In the genomic region with DNA sequence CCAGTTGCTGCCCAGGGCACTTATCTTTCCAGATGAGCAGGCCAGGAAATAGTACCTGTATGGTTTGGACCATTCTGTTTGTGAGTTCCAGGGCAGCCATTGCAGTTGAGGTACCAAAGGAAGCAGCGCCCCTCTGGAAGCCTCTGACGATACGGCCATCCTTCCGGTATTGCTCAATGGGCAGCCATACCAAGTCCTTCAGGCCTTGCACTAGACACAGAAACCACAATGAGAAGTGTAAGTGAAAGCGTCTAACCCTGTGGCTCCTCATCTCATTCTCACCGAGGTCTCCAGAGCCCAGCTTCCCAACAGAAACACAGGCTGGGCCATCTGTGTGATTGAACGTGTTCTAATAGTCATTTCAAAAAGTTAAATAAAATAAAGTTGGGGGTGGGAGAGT, we compare ENCODE assay signal across 10 mouse cellular contexts. TPM values are rescaled to one million over a fixed set of nuclear protein-coding genes. Genes with fewer than 3 reads are reported as not detected.
"Had no signal": no experiment of that assay in that cellular context is flagged by ENCODE, and none has a peak within 500 bp of the region (broad histone marks: within the 10 kb centered on the region; RNA-seq: fewer than 3 reads in every experiment).

No protein-coding gene starts in this region.

- DNase-seq: lung, adult 18-20 months; lung, embryonic 14.5 days; lung, postnatal 10 days; right cerebral cortex, postnatal 14 days; thymus, postnatal 14 days; thymus, postnatal 36 days had no signal

- ATAC-seq: midbrain, embryonic 13.5 days; midbrain, embryonic 15.5 days had no signal

RNA-seq across cellular contexts. Expression of gene Bdkrb1, which starts 19.2 kb away (rescaled TPM):
- total RNA-seq: monocyte, adult 5-6 weeks; neutrophil, adult 5-6 weeks had no signal

RNA-seq across cellular contexts. Expression of gene Bdkrb2, which starts 59.0 kb away (rescaled TPM):
- total RNA-seq: monocyte, adult 5-6 weeks; neutrophil, adult 5-6 weeks had no signal
